Mouse (Mus musculus) heart, adult 9 months (tissue): ENCODE measurements around the gene Zfp595.
A peak's percentile ranks its signal among the peaks of the same experiment; 100 is the strongest.
"Not testable (repeated sequence)": the region's sequence is repeated elsewhere in the genome, so short reads cannot be mapped to it uniquely, and the experiment has no call there.

ENCODE experiments used
- DNase-seq, 2 experiments: peaks; one replicate each; pipeline ENCODE4 v3.0.0; 2022; ENCODE audit warnings: low spot score in 2 of 2

Gene Zfp595

DNA sequence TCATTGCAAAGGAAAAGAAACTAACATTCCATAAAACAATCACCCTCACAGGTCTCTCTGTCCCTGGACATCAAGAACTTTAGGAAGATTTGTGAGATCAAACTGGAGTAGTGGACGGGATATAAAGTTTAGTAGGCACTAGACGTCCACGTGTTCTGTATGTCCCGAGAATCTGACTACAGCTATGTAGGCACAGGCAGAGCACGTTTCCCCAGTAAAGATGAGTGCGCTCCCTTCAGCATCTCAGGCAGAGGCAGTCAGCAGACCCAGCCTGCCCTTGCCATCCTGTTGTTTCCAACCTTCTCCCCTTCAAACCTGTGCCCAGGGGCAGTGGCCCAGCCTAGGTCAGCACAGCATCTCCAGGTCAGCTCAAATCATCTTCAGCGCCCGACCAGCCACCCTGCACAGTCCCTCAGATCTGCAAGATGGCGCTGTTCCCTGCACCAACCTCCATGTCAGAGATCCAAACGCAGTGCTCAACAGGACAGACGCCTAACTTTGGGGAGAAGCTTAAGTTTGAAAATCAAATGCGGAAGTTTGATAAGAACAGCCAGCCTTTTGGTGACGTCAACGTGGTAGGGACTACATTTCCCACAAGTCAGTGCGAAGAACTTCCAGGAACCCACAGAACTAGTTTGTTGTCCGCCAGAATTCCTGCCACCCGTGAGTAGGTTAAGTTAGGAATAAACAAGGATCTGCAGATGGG is at the start of gene Zfp595:
Gene Zfp595 (minus strand): TSS at position 552 of the 706 bp plus-strand sequence.
- peak; percentile 88 to 92 for DNase-seq

DNA sequence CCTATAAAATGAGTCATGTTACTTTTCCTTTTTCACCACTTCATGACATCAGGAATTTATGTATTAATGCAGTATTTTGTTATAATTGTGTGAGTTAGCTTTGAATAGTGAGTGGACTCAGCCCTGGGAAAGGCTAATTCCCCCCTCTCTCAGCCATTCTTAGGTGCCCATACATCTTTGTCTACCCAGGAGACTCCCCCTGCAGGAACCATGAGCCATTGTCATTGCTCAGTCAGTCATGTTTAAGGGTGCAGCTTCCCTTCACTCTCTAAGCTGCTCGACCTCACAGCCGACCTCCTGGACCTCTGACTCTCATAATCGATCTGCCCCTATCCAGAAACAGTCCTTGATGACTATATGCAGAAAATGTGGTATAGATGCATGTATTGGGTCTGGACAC is 43.9 kb upstream of the Zfp595 start:
- not testable (repeated sequence) for DNase-seq

GRCm38 (mm10) chr13:67375050-67375911 is 42.9 kb upstream of the Zfp595 start, which contains the start of the genes Gm28041 and Zfp456:
Gm28041 (minus strand) TSS chr13:67375733.
Zfp456 (minus strand) TSS chr13:67375810.
- peak; percentile 75 to 80 for DNase-seq

- DNase-seq, result peak; percentile 86 to 91
Measured at GRCm38 (mm10) chr13:67360131-67360744, 27.9 kb upstream of the Zfp595 start, which contains the start of the genes Gm28044 and Zfp953. Gm28044 (minus strand) TSS chr13:67360536. Zfp953 (minus strand) TSS chr13:67360605.

DNA sequence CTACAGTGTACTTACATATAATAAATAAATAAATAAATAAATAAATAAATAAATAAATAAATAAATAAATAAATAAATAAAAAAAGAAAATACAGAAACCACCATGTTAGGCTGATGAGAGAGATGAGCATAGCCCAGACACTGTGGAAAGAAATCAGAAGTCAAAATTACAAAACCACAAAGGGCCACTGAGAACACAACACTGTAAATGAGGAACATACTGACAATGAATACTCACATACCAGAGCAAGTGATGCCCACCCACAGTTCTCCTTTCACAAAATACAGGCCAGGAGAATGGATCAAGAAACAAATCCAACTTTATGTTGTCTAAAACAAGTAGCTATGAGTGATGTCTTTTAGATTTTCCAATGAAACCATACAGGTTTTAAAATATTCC is 19.5 kb upstream of the Zfp595 start:
- no peak for DNase-seq

DNA sequence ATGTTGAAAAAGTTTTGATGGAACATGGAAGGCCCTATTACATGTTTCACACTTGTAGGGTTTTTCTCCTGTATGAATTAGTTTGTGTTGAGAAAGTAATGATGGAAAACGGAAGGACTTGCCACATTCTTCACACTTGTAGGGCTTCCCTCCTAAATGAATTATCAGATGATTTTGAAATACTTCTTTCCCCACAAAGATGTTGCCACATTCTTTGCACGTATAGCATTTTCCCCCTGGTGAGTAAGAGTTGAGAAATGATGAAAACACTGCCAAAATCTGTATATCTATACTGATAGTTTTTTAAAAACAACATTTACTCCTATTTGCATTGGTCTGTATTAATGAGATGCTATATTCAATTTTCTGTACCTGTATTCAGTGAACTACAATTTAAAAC is 11.1 kb upstream of the Zfp595 start:
- DNase-seq, result no peak

- DNase-seq, result peak in 1 of 2 experiments; percentile 3
Measured at GRCm38 (mm10) chr13:67332877-67333276, 507 bp upstream of the Zfp595 start.

DNA sequence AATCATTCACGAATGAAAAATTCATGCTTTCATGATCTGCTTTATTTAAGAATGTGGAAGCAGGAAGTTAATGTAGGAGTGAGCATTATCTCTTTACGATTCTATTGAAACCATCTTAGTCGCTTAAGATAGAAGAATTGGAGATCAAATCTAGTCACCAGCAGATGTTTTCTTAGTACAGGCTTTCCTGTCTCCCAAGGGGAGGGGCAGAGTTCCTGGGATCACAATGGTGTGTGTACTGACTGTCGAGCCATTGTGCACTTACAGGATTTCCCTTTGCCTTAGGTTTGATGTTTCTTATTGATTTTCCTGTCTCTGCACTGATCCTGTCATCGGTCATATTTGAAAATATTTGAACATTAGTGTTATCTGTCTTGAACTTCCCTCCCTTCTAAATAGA is 25.7 kb downstream of the Zfp595 start:
- DNase-seq, result no peak

DNA sequence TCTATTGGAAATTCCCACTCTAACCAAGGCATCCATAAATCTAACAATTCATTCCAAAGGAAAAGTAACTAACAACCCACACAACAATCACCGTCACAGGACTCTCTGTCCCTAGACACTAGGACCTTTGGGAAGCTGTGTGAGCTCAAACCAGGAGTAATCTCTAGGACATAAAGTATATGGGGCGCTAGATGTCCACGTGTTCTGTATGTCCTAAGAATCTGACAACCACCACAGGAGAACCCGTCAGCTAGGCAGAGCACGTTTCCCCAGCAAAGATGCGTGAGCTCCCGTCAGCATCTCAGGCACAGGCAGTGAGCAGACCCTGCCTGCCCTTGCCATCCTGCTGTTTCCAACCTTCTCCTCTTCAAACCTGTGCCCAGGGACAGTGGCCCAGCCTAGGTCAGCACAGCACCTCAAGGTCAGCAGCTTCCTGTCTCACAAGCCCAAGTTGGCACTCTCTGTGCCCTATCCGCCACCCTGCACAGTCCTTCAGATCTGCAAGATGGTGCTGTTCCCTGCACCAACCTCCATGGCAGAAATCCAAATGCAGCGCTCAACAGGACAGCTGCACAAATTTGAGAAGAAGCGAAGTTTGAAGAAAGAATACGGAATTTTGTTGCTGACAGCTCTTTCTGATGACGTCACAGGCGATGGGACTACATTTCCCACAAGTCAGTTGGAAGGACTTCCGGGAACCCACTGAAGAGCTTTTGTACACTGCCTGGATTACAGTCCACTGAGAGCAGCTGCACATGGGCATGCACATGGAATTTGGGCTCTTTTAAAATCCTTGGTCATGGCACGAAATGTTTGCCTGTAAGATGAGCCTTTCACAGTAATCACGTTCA is 26.3 kb downstream of the Zfp595 start, which contains the start of gene Zfp457:
Gene Zfp457 (minus strand): TSS at position 664 of the 851 bp plus-strand sequence.
- peak; percentile 86 to 93 for DNase-seq

DNA sequence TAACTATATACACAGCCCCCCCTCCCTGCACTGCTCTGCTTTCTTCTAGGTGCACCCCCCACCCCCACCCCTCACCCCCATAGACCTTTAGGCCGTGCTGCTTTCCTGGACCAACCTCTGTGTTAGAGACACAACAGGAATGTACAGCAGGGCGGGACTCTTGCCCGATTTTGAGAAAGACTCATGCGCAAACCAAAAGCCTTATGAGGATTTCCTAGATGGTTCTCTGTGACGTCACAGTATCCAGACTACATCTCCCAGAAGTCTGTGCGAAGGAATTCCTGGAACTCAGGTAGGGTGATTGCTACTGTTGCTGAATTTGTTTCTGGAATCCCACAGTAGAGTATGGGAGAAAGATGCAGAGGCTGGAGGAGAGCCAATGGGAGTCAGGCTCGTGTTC is 54.1 kb downstream of the Zfp595 start, which contains the start of gene Zfp458:
Gene Zfp458 (minus strand): TSS at position 153 of the 400 bp plus-strand sequence.
- no peak for DNase-seq

DNA sequence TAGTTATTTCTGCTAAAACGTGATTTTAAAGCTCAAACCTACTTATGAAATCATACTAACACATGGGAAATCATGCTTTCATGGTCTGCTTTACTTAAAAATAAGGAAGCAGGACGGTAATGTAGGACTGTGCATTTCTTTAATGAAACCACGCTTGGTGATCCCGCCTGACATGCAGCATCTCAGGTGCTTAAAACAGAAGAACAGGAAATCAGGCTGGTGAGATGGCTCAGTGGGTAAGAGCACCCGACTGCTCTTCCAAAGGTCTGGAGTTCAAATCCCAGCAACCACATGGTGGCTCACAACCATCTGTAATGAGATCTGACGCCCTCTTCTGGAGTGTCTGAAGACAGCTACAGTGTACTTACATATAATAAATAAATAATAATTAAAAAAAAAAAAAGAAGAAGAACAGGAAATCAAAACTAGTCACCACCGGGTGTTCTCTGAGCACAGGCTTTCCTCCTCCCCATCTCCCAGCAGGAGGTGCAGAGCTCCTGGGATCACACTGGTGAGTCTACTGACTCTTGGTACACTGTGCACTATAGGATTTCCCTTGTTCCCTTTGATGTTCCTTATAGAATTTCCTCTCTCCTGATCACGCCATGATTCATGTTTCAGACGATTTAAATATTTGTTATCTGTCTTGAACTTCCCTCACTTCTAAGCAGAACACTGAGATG is 62.8 kb downstream of the Zfp595 start:
- DNase-seq, result not testable (repeated sequence)

- DNase-seq, result peak; percentile 86 to 87
Measured at GRCm38 (mm10) chr13:67268568-67269369, 63.6 kb downstream of the Zfp595 start.
